Mouse (Mus musculus) forebrain, postnatal 0 days (tissue): ENCODE results near the gene Dync1li2. TPM values are rescaled to one million over a fixed set of nuclear protein-coding genes. Genes with fewer than 3 reads are reported as not detected.

Experiments used
- ATAC-seq: fragments of 200-750 bp; cut with Nextera tagmentation; 2 replicates; pipeline ENCODE4 v1.8.0; 2017; ENCODE audit warnings: mild to moderate bottlenecking, moderate library complexity
- DNase-seq: peaks from one replicate; pipeline ENCODE4 v3.0.0-alpha.2; 2015
- H3K27ac ChIP-seq: fragments of 300-500 bp; sonication (generic); 2 replicates; pipeline ENCODE4 v1.5.1; 2014; ENCODE audit warnings: low read depth, mild to moderate bottlenecking, antibody characterized with exemption, low read length, moderate library complexity, mixed read lengths
- H3K27me3 ChIP-seq: fragments of 300-500 bp; sonication (generic); 2 replicates; pipeline ENCODE4 v1.6.1; 2014; ENCODE audit warnings: mild to moderate bottlenecking, low read length, mixed read lengths; ENCODE audit not compliant: insufficient read depth
- H3K36me3 ChIP-seq: fragments of 300-500 bp; sonication (generic); 2 replicates; pipeline ENCODE4 v1.6.1; 2014; ENCODE audit warnings: mild to moderate bottlenecking, moderate library complexity; ENCODE audit not compliant: insufficient read depth
- H3K4me1 ChIP-seq: fragments of 300-500 bp; sonication (generic); 2 replicates; pipeline ENCODE4 v1.6.1; 2014; ENCODE audit warnings: antibody characterized with exemption; ENCODE audit not compliant: insufficient read depth
- H3K4me2 ChIP-seq: fragments of 300-500 bp; sonication (generic); 2 replicates; pipeline ENCODE4 v1.6.1; 2014; ENCODE audit warnings: low read depth, mild to moderate bottlenecking, moderate library complexity
- H3K4me3 ChIP-seq: fragments of 300-500 bp; sonication (generic); 2 replicates; pipeline ENCODE4 v1.5.1; 2014; ENCODE audit warnings: low read depth, low read length, mixed read lengths
- H3K9ac ChIP-seq: fragments of 300-500 bp; sonication (generic); 2 replicates; pipeline ENCODE4 v1.6.1; 2014; ENCODE audit warnings: mild to moderate bottlenecking
- H3K9me3 ChIP-seq: fragments of 300-500 bp; sonication (generic); 2 replicates; pipeline ENCODE4 v1.6.1; 2016; ENCODE audit warnings: low read length
- CTCF ChIP-seq: sonication (generic); IDR thresholded peaks from 2 replicates; pipeline ENCODE4 v1.5.1; 2016; ENCODE audit warnings: antibody characterized with exemption, control low read depth, low read depth
- WGBS: fragments of 180-500 bp; shearing (Covaris S2); extraction: QIAGEN DNeasy Blood & Tissue Kit; methylation state at CpG from one replicate; pipeline ENCODE4 v1.1.7; 2014; 5-methylcytosine and 5-hydroxymethylcytosine counted together
- polyA plus RNA-seq: library from polyadenylated mRNA; unstranded; fragments of >200 nt; fragmentation: Nextera tagmentation; extraction: Ambion mirVana; gene quantifications from 2 replicates; pipeline ENCODE4 v1.2.1, GENCODE M21; 2015
- total RNA-seq: library from RNA; depleted of rRNA; stranded (reverse); fragments of >200 nt; gene quantifications from 2 replicates; pipeline ENCODE4 v1.2.3, GENCODE M21; 2014

The Dync1li2 gene
- total and polyA plus RNA-seq, 2 experiments from 2014 or later = 74.0 to 125 TPM

- ATAC-seq = peak; percentile 77
- 8% methylated on average over 66 of the region's 82 CpGs for WGBS
- TF ChIP-seq CTCF = no peak
These were observed 47.8 kb downstream of the Dync1li2 start for GRCm38 (mm10) chr8:104394801-104395702.

GRCm38 (mm10) chr8:104393767-104394166 is 49.1 kb downstream of the Dync1li2 start:
- WGBS = 73% methylated on average over 6 of the region's 6 CpGs
- peaks cover 9% of the 10 kb centered on the region; the same call in 1 of the 2 replicates for H3K4me1 ChIP-seq
- peak overlapping the region; percentile 84 for H3K4me2 ChIP-seq
- no peak overlapping the region for H3K9ac ChIP-seq
- no peak for DNase-seq
- no peaks in the 10 kb centered on the region for H3K27me3 ChIP-seq
- no peak for ATAC-seq
- H3K9me3 ChIP-seq = no peaks in the 10 kb centered on the region
- no peak overlapping the region for H3K27ac ChIP-seq
- H3K36me3 ChIP-seq = no peaks in the 10 kb centered on the region
- peak overlapping the region; percentile 81; the same call in 1 of the 2 replicates for H3K4me3 ChIP-seq
- no peak for TF ChIP-seq CTCF

More at GRCm38 (mm10) chr8:104394801-104395702, 47.8 kb downstream of the Dync1li2 start:
- peak; percentile 53 for DNase-seq
- H3K4me3 ChIP-seq = peak overlapping the region; percentile 81
- peak overlapping the region; percentile 81 for H3K9ac ChIP-seq
- no peaks in the 10 kb centered on the region for H3K27me3 ChIP-seq
- H3K9me3 ChIP-seq = no peaks in the 10 kb centered on the region
- peak overlapping the region; percentile 79 for H3K27ac ChIP-seq
- H3K36me3 ChIP-seq = no peaks in the 10 kb centered on the region
- peak overlapping the region; percentile 84 for H3K4me2 ChIP-seq
- peaks cover 9% of the 10 kb centered on the region; the same call in 1 of the 2 replicates for H3K4me1 ChIP-seq

GRCm38 (mm10) chr8:104393139-104393538 is 49.7 kb downstream of the Dync1li2 start:
- Histone ChIP-seq H3K36me3 (no peaks in the 10 kb centered on the region), H3K27me3 (no peaks in the 10 kb centered on the region), H3K4me2 (no peak overlapping the region), H3K9ac (no peak overlapping the region), H3K9me3 (no peaks in the 10 kb centered on the region), H3K27ac (no peak overlapping the region), H3K4me1 (peaks cover 9% of the 10 kb centered on the region; the same call in 1 of the 2 replicates), H3K4me3 (no peak overlapping the region)
- 94% methylated on average over 7 of the region's 7 CpGs for WGBS
- no peak for TF ChIP-seq CTCF
- DNase-seq (no peak), ATAC-seq (no peak)

GRCm38 (mm10) chr8:104390245-104390644 is 52.6 kb downstream of the Dync1li2 start:
- H3K4me1 ChIP-seq = peaks cover 12% of the 10 kb centered on the region; the same call in 1 of the 2 replicates
- H3K4me3 ChIP-seq = no peak overlapping the region
- DNase-seq (no peak), ATAC-seq (no peak)
- no peak overlapping the region for H3K4me2 ChIP-seq
- no peak overlapping the region for H3K9ac ChIP-seq
- no peaks in the 10 kb centered on the region for H3K9me3 ChIP-seq
- WGBS = 72% methylated on average over 8 of the region's 8 CpGs
- no peaks in the 10 kb centered on the region for H3K36me3 ChIP-seq
- H3K27ac ChIP-seq = no peak overlapping the region
- no peak for TF ChIP-seq CTCF
- H3K27me3 ChIP-seq = no peaks in the 10 kb centered on the region

- Histone ChIP-seq H3K9me3 (no peaks in the 10 kb centered on the region), H3K4me2 (no peak overlapping the region), H3K9ac (no peak overlapping the region), H3K36me3 (no peaks in the 10 kb centered on the region), H3K4me3 (no peak overlapping the region), H3K27me3 (no peaks in the 10 kb centered on the region), H3K27ac (no peak overlapping the region), H3K4me1 (0 out of 2 replicates have a peak, but pooled peaks cover 3% of the 10 kb centered on the region)
- ATAC-seq (no peak), DNase-seq (no peak)
- WGBS = 79% methylated on average over 2 of the region's 2 CpGs
- TF ChIP-seq CTCF = no peak
These were observed 54.9 kb downstream of the Dync1li2 start for GRCm38 (mm10) chr8:104387980-104388379.

GRCm38 (mm10) chr8:104387501-104387900 is 55.3 kb downstream of the Dync1li2 start:
- ATAC-seq (no peak), DNase-seq (no peak)
- Histone ChIP-seq H3K4me1 (0 out of 2 replicates have a peak, but pooled peaks cover 3% of the 10 kb centered on the region), H3K4me3 (no peak overlapping the region), H3K27ac (no peak overlapping the region), H3K36me3 (no peaks in the 10 kb centered on the region), H3K27me3 (no peaks in the 10 kb centered on the region), H3K9ac (no peak overlapping the region), H3K4me2 (no peak overlapping the region), H3K9me3 (no peaks in the 10 kb centered on the region)
- 67% methylated on average over 7 of the region's 7 CpGs for WGBS
- TF ChIP-seq CTCF = no peak

- H3K9ac ChIP-seq = no peak overlapping the region
- ATAC-seq = no peak
- no peak for DNase-seq
- H3K4me1 ChIP-seq = 0 out of 2 replicates have a peak, but pooled peaks cover 3% of the 10 kb centered on the region
- no peak overlapping the region for H3K4me2 ChIP-seq
- H3K36me3 ChIP-seq = no peaks in the 10 kb centered on the region
- 8% methylated on average over 4 of the region's 4 CpGs for WGBS
- H3K9me3 ChIP-seq = no peaks in the 10 kb centered on the region
- no peak for TF ChIP-seq CTCF
- H3K27me3 ChIP-seq = no peaks in the 10 kb centered on the region
- H3K27ac ChIP-seq = no peak overlapping the region
- no peak overlapping the region for H3K4me3 ChIP-seq
These were observed 56.2 kb downstream of the Dync1li2 start for GRCm38 (mm10) chr8:104386693-104387092.
